Comparison of ENCODE assay signal across 15 mouse cellular contexts in the genomic region with DNA sequence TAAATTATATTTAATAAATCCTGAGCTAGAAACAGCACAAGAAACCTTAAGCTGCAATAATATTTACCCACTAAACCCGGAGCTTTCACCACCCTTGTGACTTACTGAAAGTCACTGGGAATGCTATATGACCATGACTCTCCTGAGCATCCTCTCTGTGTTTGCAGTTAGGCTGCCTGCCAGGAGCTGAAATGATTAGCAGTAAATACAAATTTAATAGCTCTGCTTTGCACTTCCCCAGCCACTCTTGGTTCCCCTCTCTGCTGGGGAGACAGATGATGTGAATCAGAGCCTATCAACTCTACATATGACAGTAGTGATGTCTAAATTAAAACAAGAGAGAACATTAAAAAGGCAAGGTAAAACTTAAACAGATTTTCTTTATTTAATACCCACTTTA.
DNase-seq lines count a peak whose midpoint lies in the region; ATAC-seq and TF ChIP-seq lines count a peak whose summit lies in the region.
"Had no signal": no experiment of that assay in that cellular context is flagged by ENCODE, and none has a peak within 500 bp of the region (broad histone marks: within the 10 kb centered on the region; RNA-seq: fewer than 3 reads in every experiment).

No protein-coding gene starts in this region.

- H3K36me3 ChIP-seq in forebrain, embryonic 15.5 days: no peaks in the 10 kb centered on the region
- no peaks in the 10 kb centered on the region for H3K36me3 ChIP-seq in forebrain, postnatal 0 days (ENCODE audit: insufficient read depth)
- H3K36me3 ChIP-seq in midbrain, embryonic 11.5 days (ENCODE audit: control insufficient read depth, insufficient read depth, low read length): no peaks in the 10 kb centered on the region
- H3K36me3 ChIP-seq in midbrain, embryonic 10.5 days: no peaks in the 10 kb centered on the region
- H3K36me3 ChIP-seq in neural tube, embryonic 15.5 days: no peaks in the 10 kb centered on the region
- H3K36me3 ChIP-seq: heart, embryonic 10.5 days; liver, embryonic 12.5 days had no signal

- TF ChIP-seq CTCF in forebrain, postnatal 0 days (IDR thresholded peaks at IDR 0.05; ENCODE audit: low read depth): no peak

- no peaks in the 10 kb centered on the region for H3K9me3 ChIP-seq in forebrain, embryonic 15.5 days
- H3K9me3 ChIP-seq in forebrain, postnatal 0 days (ENCODE audit: low read length): no peaks in the 10 kb centered on the region
- H3K9me3 ChIP-seq in midbrain, embryonic 11.5 days (ENCODE audit: control insufficient read depth, low read length): no peaks in the 10 kb centered on the region
- no peaks in the 10 kb centered on the region for H3K9me3 ChIP-seq in midbrain, embryonic 10.5 days (replicated peaks)
- no peaks in the 10 kb centered on the region for H3K9me3 ChIP-seq in neural tube, embryonic 15.5 days (replicated peaks)
- H3K9me3 ChIP-seq: heart, embryonic 10.5 days; liver, embryonic 12.5 days had no signal

- ATAC-seq in forebrain, embryonic 15.5 days (replicated peaks): peak; percentile 58; the same call in 1 of the 2 replicates
- no peak for ATAC-seq in forebrain, postnatal 0 days
- ATAC-seq in midbrain, embryonic 11.5 days (ENCODE audit: low FRiP score): peak; percentile 56; the same call in 1 of the 2 replicates
- ATAC-seq in neural tube, embryonic 15.5 days (ENCODE audit: low FRiP score): peak; percentile 77
- ATAC-seq: liver, embryonic 12.5 days had no signal

- no peak overlapping the region for H3K9ac ChIP-seq in forebrain, embryonic 15.5 days (replicated peaks)
- H3K9ac ChIP-seq in forebrain, postnatal 0 days: no peak overlapping the region
- H3K9ac ChIP-seq in midbrain, embryonic 11.5 days (ENCODE audit: low read length): no peak overlapping the region
- H3K9ac ChIP-seq in neural tube, embryonic 15.5 days (replicated peaks): no peak overlapping the region
- H3K9ac ChIP-seq: liver, embryonic 12.5 days had no signal

- H3K27ac ChIP-seq in forebrain, embryonic 15.5 days (replicated peaks): no peak overlapping the region
- H3K27ac ChIP-seq in forebrain, postnatal 0 days (ENCODE audit: low read depth, low read length): no peak overlapping the region
- no peak overlapping the region for H3K27ac ChIP-seq in midbrain, embryonic 11.5 days (ENCODE audit: low read depth, low read length)
- no peak overlapping the region for H3K27ac ChIP-seq in midbrain, embryonic 10.5 days (replicated peaks)
- no peak overlapping the region for H3K27ac ChIP-seq in neural tube, embryonic 15.5 days (replicated peaks)
- H3K27ac ChIP-seq: heart, embryonic 10.5 days; liver, embryonic 12.5 days had no signal

- 64% methylated on average over 1 of the region's 1 CpGs for WGBS in forebrain, embryonic 15.5 days
- WGBS in forebrain, postnatal 0 days: 67% methylated on average over 1 of the region's 1 CpGs
- 82% methylated on average over 1 of the region's 1 CpGs for WGBS in midbrain, embryonic 11.5 days
- 75% methylated on average over 1 of the region's 1 CpGs for WGBS in midbrain, embryonic 10.5 days
- 24% methylated on average over 1 of the region's 1 CpGs for WGBS in neural tube, embryonic 15.5 days

- no peak overlapping the region for H3K4me3 ChIP-seq in forebrain, embryonic 15.5 days
- H3K4me3 ChIP-seq in forebrain, postnatal 0 days (ENCODE audit: low read depth, low read length): no peak overlapping the region
- no peak overlapping the region for H3K4me3 ChIP-seq in midbrain, embryonic 11.5 days (ENCODE audit: low read depth, low read length)
- H3K4me3 ChIP-seq in midbrain, embryonic 10.5 days: no peak overlapping the region
- H3K4me3 ChIP-seq in neural tube, embryonic 15.5 days (replicated peaks): no peak overlapping the region
- H3K4me3 ChIP-seq: heart, embryonic 10.5 days; liver, embryonic 12.5 days; megakaryocyte, embryonic 14.5 days had no signal

- H3K4me1 ChIP-seq in forebrain, embryonic 15.5 days: peaks cover 15% of the 10 kb centered on the region
- no peaks in the 10 kb centered on the region for H3K4me1 ChIP-seq in forebrain, postnatal 0 days (ENCODE audit: insufficient read depth)
- H3K4me1 ChIP-seq in midbrain, embryonic 11.5 days (ENCODE audit: control insufficient read depth, insufficient read depth, low read length): peaks cover 6% of the 10 kb centered on the region
- peaks cover 16% of the 10 kb centered on the region for H3K4me1 ChIP-seq in midbrain, embryonic 10.5 days
- peaks cover 27% of the 10 kb centered on the region for H3K4me1 ChIP-seq in neural tube, embryonic 15.5 days
- H3K4me1 ChIP-seq: heart, embryonic 10.5 days; liver, embryonic 12.5 days; megakaryocyte, embryonic 14.5 days had no signal

- no peaks in the 10 kb centered on the region for H3K27me3 ChIP-seq in forebrain, embryonic 15.5 days
- no peaks in the 10 kb centered on the region for H3K27me3 ChIP-seq in forebrain, postnatal 0 days (ENCODE audit: insufficient read depth, low read length)
- no peaks in the 10 kb centered on the region for H3K27me3 ChIP-seq in midbrain, embryonic 11.5 days (ENCODE audit: control insufficient read depth, insufficient read depth, low read length)
- no peaks in the 10 kb centered on the region for H3K27me3 ChIP-seq in midbrain, embryonic 10.5 days (ENCODE audit: low read depth, poor library complexity, severe bottlenecking)
- no peaks in the 10 kb centered on the region for H3K27me3 ChIP-seq in neural tube, embryonic 15.5 days (replicated peaks)
- H3K27me3 ChIP-seq: liver, embryonic 12.5 days; megakaryocyte, embryonic 14.5 days had no signal

- no peak for DNase-seq in forebrain, postnatal 0 days
- DNase-seq in midbrain, embryonic 11.5 days (ENCODE audit: low spot score, missing footprints): no peak
- no peak for DNase-seq in midbrain, embryonic 10.5 days (ENCODE audit: low spot score)
- peak; percentile 40 to 67 for DNase-seq in cerebellum, postnatal 25 days
- no peak for DNase-seq in retina, embryonic 14.5 days (ENCODE audit: low spot score)
- DNase-seq: adrenal gland, adult 2 months; embryo, embryonic 11 days; gastrocnemius, postnatal 25 days; kidney, adult 11 months; kidney, postnatal 14 days had no signal

- H3K4me2 ChIP-seq in forebrain, embryonic 15.5 days (replicated peaks): no peak overlapping the region
- no peak overlapping the region for H3K4me2 ChIP-seq in forebrain, postnatal 0 days (ENCODE audit: low read depth)
- H3K4me2 ChIP-seq in midbrain, embryonic 11.5 days: no peak overlapping the region
- no peak overlapping the region for H3K4me2 ChIP-seq in neural tube, embryonic 15.5 days
- H3K4me2 ChIP-seq: liver, embryonic 12.5 days had no signal

Comparison
In these comparisons a context has a peak if more than half of its experiments do, and no peak if none do; other contexts are left out.
1. DNase-seq: peak in cerebellum, postnatal 25 days (2 of 2); none in forebrain, postnatal 0 days (single experiment), midbrain, embryonic 11.5 days (single experiment), midbrain, embryonic 10.5 days (single experiment) and retina, embryonic 14.5 days (single experiment).